In the genomic region with DNA sequence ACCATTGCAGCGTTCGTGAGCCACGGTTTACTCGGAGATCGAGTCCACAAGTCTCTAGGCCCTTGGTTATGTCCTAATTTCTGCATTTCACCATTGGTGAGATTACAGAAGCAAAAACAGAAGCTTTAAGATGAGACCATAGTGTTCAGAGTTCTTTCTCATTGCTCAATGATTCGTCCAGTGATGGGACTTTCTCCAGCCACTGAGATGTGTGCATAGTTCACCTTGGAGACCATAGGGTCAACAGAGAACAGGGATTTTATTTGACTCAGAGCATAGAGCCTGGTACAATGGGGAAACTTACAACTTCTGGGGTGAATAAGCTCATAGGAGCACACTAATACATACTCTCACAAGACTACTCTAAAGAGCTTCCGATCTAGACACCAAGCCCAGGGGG, we compare ENCODE assay signal across 11 mouse cellular contexts. TPM values are rescaled to one million over a fixed set of nuclear protein-coding genes. Genes with fewer than 3 reads are reported as not detected.
A peak's percentile ranks its signal among the peaks of the same experiment; 100 is the strongest.
DNase-seq lines count a peak whose midpoint lies in the region; ATAC-seq and TF ChIP-seq lines count a peak whose summit lies in the region.
"Had no signal": no experiment of that assay in that cellular context is flagged by ENCODE, and none has a peak within 500 bp of the region (broad histone marks: within the 10 kb centered on the region; RNA-seq: fewer than 3 reads in every experiment).

No protein-coding gene starts in this region.

- peak overlapping the region; percentile 68 for H3K4me2 ChIP-seq in heart, embryonic 15.5 days
- peak overlapping the region; percentile 95 for H3K4me2 ChIP-seq in embryonic facial prominence, embryonic 14.5 days (ENCODE audit: low read depth, low read length)
- peak overlapping the region; percentile 82 for H3K4me2 ChIP-seq in limb, embryonic 12.5 days
- peak overlapping the region; percentile 87 for H3K4me2 ChIP-seq in neural tube, embryonic 12.5 days (replicated peaks)

- no peak for ATAC-seq in heart, embryonic 15.5 days (replicated peaks; ENCODE audit: insufficient number of reproducible peaks, insufficient read depth, low FRiP score, low read depth)
- ATAC-seq in embryonic facial prominence, embryonic 14.5 days (ENCODE audit: low read depth): no peak
- no peak for ATAC-seq in limb, embryonic 12.5 days (ENCODE audit: insufficient number of reproducible peaks, insufficient read depth, low FRiP score, low TSS enrichment, low read depth)
- ATAC-seq in neural tube, embryonic 12.5 days (ENCODE audit: low FRiP score, low read depth): no peak

- peaks cover 31% of the 10 kb centered on the region for H3K4me1 ChIP-seq in heart, embryonic 15.5 days (replicated peaks)
- H3K4me1 ChIP-seq in heart, adult 2 months (ENCODE audit: control insufficient read depth, insufficient read depth, low read length): peaks cover 5% of the 10 kb centered on the region
- peaks cover 26% of the 10 kb centered on the region for H3K4me1 ChIP-seq in embryonic facial prominence, embryonic 14.5 days (ENCODE audit: control insufficient read depth, insufficient read depth, low read length)
- peaks cover 39% of the 10 kb centered on the region for H3K4me1 ChIP-seq in limb, embryonic 12.5 days (replicated peaks)
- H3K4me1 ChIP-seq in neural tube, embryonic 12.5 days: peaks cover 43% of the 10 kb centered on the region

- H3K4me3 ChIP-seq in heart, embryonic 15.5 days: peak overlapping the region; percentile 93; the same call in 1 of the 2 replicates
- H3K4me3 ChIP-seq in heart, adult 2 months: no peak overlapping the region
- peak overlapping the region; percentile 88 for H3K4me3 ChIP-seq in embryonic facial prominence, embryonic 14.5 days (ENCODE audit: low read depth, low read length)
- peak overlapping the region; percentile 92 for H3K4me3 ChIP-seq in limb, embryonic 12.5 days (replicated peaks)
- H3K4me3 ChIP-seq in neural tube, embryonic 12.5 days: peak overlapping the region; percentile 23
- H3K4me3 ChIP-seq: megakaryocyte, embryonic 14.5 days had no signal

- 80% methylated on average over 7 of the region's 7 CpGs for WGBS in heart, embryonic 15.5 days
- 74% methylated on average over 7 of the region's 7 CpGs for WGBS in heart, adult 2 months
- WGBS in embryonic facial prominence, embryonic 14.5 days: 68% methylated on average over 7 of the region's 7 CpGs
- WGBS in limb, embryonic 12.5 days: 90% methylated on average over 7 of the region's 7 CpGs
- 65% methylated on average over 7 of the region's 7 CpGs for WGBS in neural tube, embryonic 12.5 days

- no peaks in the 10 kb centered on the region for H3K27me3 ChIP-seq in heart, embryonic 15.5 days
- no peaks in the 10 kb centered on the region for H3K27me3 ChIP-seq in heart, adult 2 months (ENCODE audit: control insufficient read depth, insufficient read depth, low read length)
- H3K27me3 ChIP-seq in embryonic facial prominence, embryonic 14.5 days (replicated peaks; ENCODE audit: control insufficient read depth, insufficient read depth, low read length): no peaks in the 10 kb centered on the region
- no peaks in the 10 kb centered on the region for H3K27me3 ChIP-seq in limb, embryonic 12.5 days
- no peaks in the 10 kb centered on the region for H3K27me3 ChIP-seq in neural tube, embryonic 12.5 days (replicated peaks)

- DNase-seq in heart, adult 2 months: no peak
- DNase-seq in embryonic facial prominence, embryonic 14.5 days (ENCODE audit: low spot score): no peak
- DNase-seq in layer of hippocampus, postnatal 10 days (ENCODE audit: low spot score in 2 of 2): no peak
- DNase-seq in thymus, postnatal 25 days: no peak
- DNase-seq in lung, postnatal 25 days (ENCODE audit: low spot score): no peak
- DNase-seq: adrenal gland, postnatal 36 days; kidney, postnatal 14 days had no signal

- no peak for TF ChIP-seq CTCF in heart, adult 2 months (IDR thresholded peaks at IDR 0.05)

- no peaks in the 10 kb centered on the region for H3K36me3 ChIP-seq in heart, embryonic 15.5 days
- H3K36me3 ChIP-seq in heart, adult 2 months (ENCODE audit: control insufficient read depth, insufficient read depth, low read length): peaks cover 5% of the 10 kb centered on the region; the same call in 1 of the 2 replicates
- no peaks in the 10 kb centered on the region for H3K36me3 ChIP-seq in embryonic facial prominence, embryonic 14.5 days (ENCODE audit: control insufficient read depth, insufficient read depth, low read length)
- peaks cover under 1% of the 10 kb centered on the region; the same call in 1 of the 2 replicates for H3K36me3 ChIP-seq in limb, embryonic 12.5 days
- H3K36me3 ChIP-seq in neural tube, embryonic 12.5 days: no peaks in the 10 kb centered on the region

- TF ChIP-seq POLR2A in heart, adult 2 months (IDR thresholded peaks at IDR 0.05; ENCODE audit: insufficient read depth, low read depth, low read length): no peak

- 0 out of 2 replicates have a peak, but pooled peaks cover under 1% of the 10 kb centered on the region for H3K79me2 ChIP-seq in heart, adult 2 months (replicated peaks; ENCODE audit: control insufficient read depth, insufficient read depth, low read length)

- no peak overlapping the region for H3K27ac ChIP-seq in heart, embryonic 15.5 days
- no peak overlapping the region for H3K27ac ChIP-seq in heart, adult 2 months
- H3K27ac ChIP-seq in embryonic facial prominence, embryonic 14.5 days (replicated peaks; ENCODE audit: low read depth, low read length): no peak overlapping the region
- no peak overlapping the region for H3K27ac ChIP-seq in limb, embryonic 12.5 days
- no peak overlapping the region for H3K27ac ChIP-seq in neural tube, embryonic 12.5 days

- H3K9me3 ChIP-seq in heart, embryonic 15.5 days (replicated peaks): no peaks in the 10 kb centered on the region
- H3K9me3 ChIP-seq in embryonic facial prominence, embryonic 14.5 days (ENCODE audit: control insufficient read depth, low read length): no peaks in the 10 kb centered on the region
- no peaks in the 10 kb centered on the region for H3K9me3 ChIP-seq in limb, embryonic 12.5 days
- H3K9me3 ChIP-seq in neural tube, embryonic 12.5 days: no peaks in the 10 kb centered on the region
- H3K9me3 ChIP-seq: megakaryocyte, embryonic 14.5 days had no signal

- H3K9ac ChIP-seq in heart, embryonic 15.5 days: no peak overlapping the region
- H3K9ac ChIP-seq in heart, adult 2 months (ENCODE audit: low read depth, low read length): no peak overlapping the region
- peak overlapping the region; percentile 49; the same call in 1 of the 2 replicates for H3K9ac ChIP-seq in embryonic facial prominence, embryonic 14.5 days (ENCODE audit: low read depth, low read length)
- H3K9ac ChIP-seq in limb, embryonic 12.5 days (replicated peaks): 0 out of 2 replicates have a peak overlapping the region, but pooled peaks have one; percentile 18
- no peak overlapping the region for H3K9ac ChIP-seq in neural tube, embryonic 12.5 days

- no peak for TF ChIP-seq EP300 in heart, adult 2 months (IDR thresholded peaks at IDR 0.05; ENCODE audit: insufficient read depth, low read depth, low read length)

- intact Hi-C loops in heart, adult 2 months (cut with DNase I): no loop called here

RNA-seq across cellular contexts. Expression of a gene that starts 3.0 kb away (rescaled TPM):
- polyA plus RNA-seq in heart, embryonic 15.5 days (2015; fragmentation: Nextera tagmentation; extraction: Ambion mirVana): 10.7 and 11.3 TPM in 2 replicates
- total RNA-seq in heart, adult 2 months (2021): 10 to 100 TPM; 22.1 to 23.7 TPM
- polyA plus RNA-seq in heart, adult 2 months (2012; rRNA removed): 13.5 and 22.7 TPM in 2 replicates
- 24.6 and 25.0 TPM in 2 replicates for polyA plus RNA-seq in embryonic facial prominence, embryonic 14.5 days (2014; fragmentation: Nextera tagmentation; extraction: Ambion mirVana)
- polyA plus RNA-seq in limb, embryonic 12.5 days (2016; fragmentation: Nextera tagmentation; extraction: Ambion mirVana): 22.1 and 23.4 TPM in 2 replicates
- 18.2 and 19.5 TPM in 2 replicates for polyA plus RNA-seq in neural tube, embryonic 12.5 days (2016; fragmentation: Nextera tagmentation; extraction: Ambion mirVana)
- 10 to 100 TPM; 24.8 to 25.4 TPM for total RNA-seq in layer of hippocampus, postnatal 10 days (2021)

RNA-seq across cellular contexts. Expression of a gene that starts 29.8 kb away (rescaled TPM):
- polyA plus RNA-seq in heart, embryonic 15.5 days (2015; fragmentation: Nextera tagmentation; extraction: Ambion mirVana): 37.3 and 37.7 TPM in 2 replicates
- total RNA-seq in heart, adult 2 months (2021): 10 to 100 TPM; 43.3 to 43.6 TPM
- 6.9 and 15.6 TPM in 2 replicates for polyA plus RNA-seq in heart, adult 2 months (2012; rRNA removed)
- polyA plus RNA-seq in embryonic facial prominence, embryonic 14.5 days (2014; fragmentation: Nextera tagmentation; extraction: Ambion mirVana): 61.9 and 62.6 TPM in 2 replicates
- 61.8 and 62.7 TPM in 2 replicates for polyA plus RNA-seq in limb, embryonic 12.5 days (2016; fragmentation: Nextera tagmentation; extraction: Ambion mirVana)
- polyA plus RNA-seq in neural tube, embryonic 12.5 days (2016; fragmentation: Nextera tagmentation; extraction: Ambion mirVana): 155 and 163 TPM in 2 replicates
- total RNA-seq in layer of hippocampus, postnatal 10 days (2021): 100 to 1,000 TPM; 142 to 160 TPM

Comparison
In these comparisons a context has a peak if more than half of its experiments do, and no peak if none do; other contexts are left out.
1. H3K9ac ChIP-seq: peak in embryonic facial prominence, embryonic 14.5 days (single experiment) and limb, embryonic 12.5 days (single experiment); none in heart, embryonic 15.5 days (single experiment), heart, adult 2 months (single experiment) and neural tube, embryonic 12.5 days (single experiment).
2. Peak in every context shown above with its lines, with median percentiles within 50 percentile points of each other: H3K4me2 ChIP-seq.